Mouse (Mus musculus) bone marrow macrophage, adult 2 months (primary cell): ENCODE measurements around the gene Plekhg1.

Experiments
- CTCF ChIP-seq: IDR thresholded peaks from 2 replicates; pipeline ENCODE4 v1.5.1; 2012; ENCODE audit warnings: low read depth, mild to moderate bottlenecking, low read length, moderate library complexity
- POLR2A ChIP-seq: IDR thresholded peaks from 2 replicates; pipeline ENCODE4 v1.6.1; 2012; ENCODE audit warnings: mild to moderate bottlenecking, low read depth, low read length, borderline replicate concordance

DNA sequence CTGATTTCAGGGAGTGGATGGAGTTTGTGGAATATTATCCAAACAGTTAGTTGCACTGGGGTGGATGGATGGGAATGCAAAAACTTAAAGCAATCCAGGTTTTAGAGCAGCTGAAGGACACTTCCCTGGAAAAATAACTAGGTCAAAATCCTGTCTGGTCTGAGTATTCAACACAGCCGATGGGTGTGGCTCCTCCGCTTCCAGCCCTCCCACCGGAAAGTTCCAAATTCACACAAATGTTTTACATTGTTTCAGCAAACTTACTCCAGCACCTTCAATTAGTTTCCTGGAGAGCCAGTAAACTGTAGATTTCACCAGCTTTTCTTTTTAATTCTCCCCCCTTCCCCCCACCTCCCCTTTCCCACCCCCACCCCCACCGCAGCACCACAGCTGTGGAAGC, 45.2 kb downstream of the Plekhg1 start:
- TF ChIP-seq CTCF (no peak), POLR2A (no peak)
